Mouse (Mus musculus) c-Kit-negative CD71-positive TER-119-positive erythroid progenitor cells, embryonic 14.5 days (primary cell): ENCODE data around the gene Gm20896.
"Not testable (repeated sequence)": the region's sequence is repeated elsewhere in the genome, so short reads cannot be mapped to it uniquely, and the experiment has no call there.

Experiments used
- DNase-seq: peaks from one replicate; pipeline ENCODE4 v3.0.0-alpha.2; 2013; ENCODE audit warnings: low read depth, low spot score

The Gm20896 gene

DNA sequence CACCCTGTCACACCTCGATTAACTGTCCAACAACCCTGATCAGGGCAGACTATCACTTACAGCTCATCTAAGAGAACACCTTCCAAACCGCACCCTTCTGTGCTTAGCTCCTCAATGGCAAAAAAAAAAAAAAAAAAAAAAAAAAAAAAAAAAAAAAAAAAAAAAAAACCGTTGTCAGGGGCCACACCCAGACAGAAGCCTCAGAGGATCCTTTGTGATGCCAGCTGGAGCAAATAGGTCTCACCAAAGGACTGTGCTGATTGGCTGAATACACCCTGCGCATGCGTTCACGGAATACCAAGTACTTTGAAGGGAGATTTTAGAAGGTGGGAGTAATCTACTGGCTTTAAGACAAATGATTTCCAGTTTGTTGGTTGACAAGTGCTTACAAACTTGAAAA lies at the start of gene Gm20896:
Gm20896 (minus strand) TSS at position 101 of the 400 bp plus-strand sequence.
- DNase-seq, result not testable (repeated sequence)
